ENCODE assay signal across 25 mouse cellular contexts in genomic region chr17:59023971-59024370, GRCm38 (mm10). TPM values are rescaled to one million over a fixed set of nuclear protein-coding genes. Genes with fewer than 3 reads are reported as not detected.
DNase-seq lines count a peak whose midpoint lies in the region; ATAC-seq and TF ChIP-seq lines count a peak whose summit lies in the region.
"Had no signal": no experiment of that assay in that cellular context is flagged by ENCODE, and none has a peak within 500 bp of the region (broad histone marks: within the 10 kb centered on the region; RNA-seq: fewer than 3 reads in every experiment).

No protein-coding gene starts in this region.

- ATAC-seq in kidney, postnatal 0 days (replicated peaks; ENCODE audit: low FRiP score, low read depth): no peak
- peak; percentile 65; the same call in 1 of the 2 replicates for ATAC-seq in forebrain, embryonic 16.5 days
- ATAC-seq: activated CD4-positive, CD25-positive, alpha-beta regulatory T cell, adult 4 months; intestine, embryonic 16.5 days; lung, postnatal 0 days had no signal

- TF ChIP-seq CTCF in kidney, postnatal 0 days (IDR thresholded peaks at IDR 0.05; ENCODE audit: low read depth): no peak
- no peak for TF ChIP-seq CTCF in brain, embryonic 14.5 days (IDR thresholded peaks at IDR 0.05; ENCODE audit: borderline replicate concordance, extremely low read depth, insufficient read depth, insufficient read length)

- DNase-seq in embryo, embryonic 10 days (ENCODE audit: low spot score): peak; percentile 19
- DNase-seq in embryo, embryonic 9.5 days (ENCODE audit: extremely low spot score): no peak
- peak; percentile 39 for DNase-seq in kidney, postnatal 0 days (ENCODE audit: low spot score)
- no peak for DNase-seq in kidney, adult 18-20 months
- DNase-seq in brain, embryonic 14.5 days (ENCODE audit: low read depth): peak; percentile 86
- no peak for DNase-seq in heart, postnatal 36 days
- no peak for DNase-seq in limb, embryonic 10.5 days (ENCODE audit: low spot score)
- DNase-seq: adrenal gland, postnatal 25 days; cerebellum, adult 18-20 months; cerebellum, postnatal 36 days; gastrocnemius, postnatal 14 days; heart, adult 18-20 months; layer of hippocampus, postnatal 36 days; thymus, postnatal 25 days had no signal

- TF ChIP-seq POLR2A in brain, embryonic 14.5 days (IDR thresholded peaks at IDR 0.05; ENCODE audit: borderline replicate concordance, extremely low read depth, insufficient read depth, insufficient read length, poor library complexity, severe bottlenecking): no peak

- no peak overlapping the region for H3K9ac ChIP-seq in kidney, postnatal 0 days (ENCODE audit: low read depth, low read length)
- H3K9ac ChIP-seq in forebrain, embryonic 16.5 days (replicated peaks; ENCODE audit: low read depth, low read length): no peak overlapping the region
- H3K9ac ChIP-seq: embryonic facial prominence, embryonic 12.5 days; heart, embryonic 13.5 days; hindbrain, embryonic 15.5 days; neural tube, embryonic 13.5 days had no signal

- H3K4me3 ChIP-seq in kidney, postnatal 0 days (replicated peaks; ENCODE audit: low read depth, low read length): no peak overlapping the region
- H3K4me3 ChIP-seq in forebrain, embryonic 16.5 days (replicated peaks; ENCODE audit: low read length): no peak overlapping the region
- H3K4me3 ChIP-seq in limb, embryonic 10.5 days: no peak overlapping the region
- H3K4me3 ChIP-seq: embryonic facial prominence, embryonic 12.5 days; erythroblast, embryonic 14.5 days; heart, embryonic 13.5 days; hindbrain, embryonic 15.5 days; layer of hippocampus, adult 2 months; neural tube, embryonic 13.5 days had no signal

- intact Hi-C loops in heart, postnatal 36 days (cut with DNase I): no loop called here

- H3K4me2 ChIP-seq in kidney, postnatal 0 days (ENCODE audit: low read length): no peak overlapping the region
- no peak overlapping the region for H3K4me2 ChIP-seq in forebrain, embryonic 16.5 days (ENCODE audit: low read length)
- H3K4me2 ChIP-seq: embryonic facial prominence, embryonic 12.5 days; heart, embryonic 13.5 days; hindbrain, embryonic 15.5 days; neural tube, embryonic 13.5 days had no signal

- 28% methylated on average over 4 of the region's 5 CpGs for WGBS in kidney, postnatal 0 days
- WGBS in forebrain, embryonic 16.5 days: 4% methylated on average over 5 of the region's 5 CpGs
- WGBS in limb, embryonic 10.5 days: 63% methylated on average over 4 of the region's 5 CpGs

- no peaks in the 10 kb centered on the region for H3K36me3 ChIP-seq in kidney, postnatal 0 days (ENCODE audit: insufficient read depth, low read length)
- H3K36me3 ChIP-seq in forebrain, embryonic 16.5 days (ENCODE audit: control insufficient read depth, insufficient read depth): no peaks in the 10 kb centered on the region
- no peaks in the 10 kb centered on the region for H3K36me3 ChIP-seq in limb, embryonic 10.5 days
- H3K36me3 ChIP-seq: embryonic facial prominence, embryonic 12.5 days; heart, embryonic 13.5 days; hindbrain, embryonic 15.5 days; neural tube, embryonic 13.5 days had no signal

- no peaks in the 10 kb centered on the region for H3K4me1 ChIP-seq in kidney, postnatal 0 days (replicated peaks; ENCODE audit: insufficient read depth, low read length)
- no peaks in the 10 kb centered on the region for H3K4me1 ChIP-seq in forebrain, embryonic 16.5 days (replicated peaks; ENCODE audit: control insufficient read depth, insufficient read depth, low read length)
- H3K4me1 ChIP-seq in limb, embryonic 10.5 days: peaks cover 6% of the 10 kb centered on the region
- H3K4me1 ChIP-seq: embryonic facial prominence, embryonic 12.5 days; heart, embryonic 13.5 days; hindbrain, embryonic 15.5 days had no signal

- no peak overlapping the region for H3K27ac ChIP-seq in kidney, postnatal 0 days
- no peak overlapping the region for H3K27ac ChIP-seq in forebrain, embryonic 16.5 days (ENCODE audit: low read length)
- H3K27ac ChIP-seq in limb, embryonic 10.5 days: no peak overlapping the region
- H3K27ac ChIP-seq: embryonic facial prominence, embryonic 12.5 days; heart, embryonic 13.5 days; hindbrain, embryonic 15.5 days; layer of hippocampus, adult 2 months; neural tube, embryonic 13.5 days had no signal

- no peaks in the 10 kb centered on the region for H3K27me3 ChIP-seq in kidney, postnatal 0 days (ENCODE audit: insufficient read depth, low read length)
- H3K27me3 ChIP-seq in forebrain, embryonic 16.5 days (replicated peaks; ENCODE audit: control insufficient read depth, insufficient read depth, low read length): no peaks in the 10 kb centered on the region
- no peaks in the 10 kb centered on the region for H3K27me3 ChIP-seq in limb, embryonic 10.5 days (ENCODE audit: low read depth, poor library complexity, severe bottlenecking)
- H3K27me3 ChIP-seq: embryonic facial prominence, embryonic 12.5 days; heart, embryonic 13.5 days; hindbrain, embryonic 15.5 days; neural tube, embryonic 13.5 days had no signal

- no peaks in the 10 kb centered on the region for H3K9me3 ChIP-seq in kidney, postnatal 0 days (replicated peaks; ENCODE audit: low read length)
- no peaks in the 10 kb centered on the region for H3K9me3 ChIP-seq in forebrain, embryonic 16.5 days (ENCODE audit: control insufficient read depth, low read length)
- H3K9me3 ChIP-seq in limb, embryonic 10.5 days (replicated peaks): no peaks in the 10 kb centered on the region
- H3K9me3 ChIP-seq: embryonic facial prominence, embryonic 12.5 days; heart, embryonic 13.5 days; hindbrain, embryonic 15.5 days; neural tube, embryonic 13.5 days had no signal

RNA-seq across cellular contexts. Expression of gene Nudt12, which starts 10.8 kb away (rescaled TPM):
- polyA plus RNA-seq in kidney, postnatal 0 days (2015; fragmentation: Nextera tagmentation; extraction: Ambion mirVana): 5.8 and 5.9 TPM in 2 replicates
- polyA plus RNA-seq in brain, embryonic 14.5 days (2012; rRNA removed): 2.4 and 3.8 TPM in 2 replicates
- 3.0 and 3.9 TPM in 2 replicates for polyA plus RNA-seq in forebrain, embryonic 16.5 days (2015; fragmentation: Nextera tagmentation; extraction: Ambion mirVana)
- 10 to 100 TPM; 13.7 to 16.8 TPM for total RNA-seq in heart, postnatal 36 days (2021)
- polyA plus RNA-seq in limb, embryonic 10.5 days (2016; fragmentation: Nextera tagmentation; extraction: Ambion mirVana): 6.8 TPM in 2 replicates

RNA-seq across cellular contexts. Expression of gene Pdzph1, which starts 32.8 kb away (rescaled TPM):
- not detected in 2 replicates for polyA plus RNA-seq in kidney, postnatal 0 days (2015; fragmentation: Nextera tagmentation; extraction: Ambion mirVana)
- 3.1 and 5.0 TPM in 2 replicates for polyA plus RNA-seq in brain, embryonic 14.5 days (2012; rRNA removed)
- 5.5 and 6.5 TPM in 2 replicates for polyA plus RNA-seq in forebrain, embryonic 16.5 days (2015; fragmentation: Nextera tagmentation; extraction: Ambion mirVana)
- total RNA-seq in heart, postnatal 36 days (2021): not detected
- not detected in 2 replicates for polyA plus RNA-seq in limb, embryonic 10.5 days (2016; fragmentation: Nextera tagmentation; extraction: Ambion mirVana)
- total RNA-seq: adrenal gland, postnatal 25 days; gastrocnemius, postnatal 14 days; heart, adult 18-20 months; heart, postnatal 25 days had no signal
- polyA plus RNA-seq: activated CD4-positive, CD25-positive, alpha-beta regulatory T cell, adult 4 months; erythroblast, embryonic 14.5 days; heart, embryonic 13.5 days; lung, postnatal 0 days had no signal

Comparison
In these comparisons a context has a peak if more than half of its experiments do, and no peak if none do; other contexts are left out.
1. DNase-seq: peak in embryo, embryonic 10 days (single experiment), kidney, postnatal 0 days (single experiment) and brain, embryonic 14.5 days (single experiment); none in embryo, embryonic 9.5 days (single experiment), kidney, adult 18-20 months (single experiment), heart, postnatal 36 days (0 of 2) and limb, embryonic 10.5 days (single experiment).